Mouse (Mus musculus) T-cell, adult 2 months (primary cell): ENCODE data around the gene Hpse2.

Experiments used
- DNase-seq: peaks from one replicate; pipeline ENCODE4 v3.0.0; 2022; ENCODE audit warnings: low spot score

Gene Hpse2

DNA sequence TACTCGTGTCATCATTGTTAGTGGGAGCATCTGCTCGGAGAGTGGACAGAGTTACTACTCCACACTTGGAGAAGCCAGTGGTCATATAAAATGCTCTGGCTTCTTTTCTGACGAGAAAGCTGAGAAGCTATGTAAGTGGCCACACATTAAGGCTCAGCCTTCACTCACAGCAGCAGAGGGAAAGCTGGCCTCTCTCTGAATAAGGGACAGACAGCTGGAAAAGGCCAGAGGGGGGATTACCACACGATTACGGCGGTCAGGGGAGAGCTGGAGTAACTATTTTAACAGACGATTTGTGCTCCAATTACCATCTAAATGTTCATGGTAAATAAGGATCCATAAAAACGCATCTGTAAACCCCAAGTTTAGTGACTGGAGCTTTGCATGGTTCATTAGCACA is 232.1 kb downstream of the Hpse2 start:
- DNase-seq, result no peak

- DNase-seq, result no peak
These were observed 232.6 kb downstream of the Hpse2 start for GRCm38 (mm10) chr19:43155582-43155981.

DNA sequence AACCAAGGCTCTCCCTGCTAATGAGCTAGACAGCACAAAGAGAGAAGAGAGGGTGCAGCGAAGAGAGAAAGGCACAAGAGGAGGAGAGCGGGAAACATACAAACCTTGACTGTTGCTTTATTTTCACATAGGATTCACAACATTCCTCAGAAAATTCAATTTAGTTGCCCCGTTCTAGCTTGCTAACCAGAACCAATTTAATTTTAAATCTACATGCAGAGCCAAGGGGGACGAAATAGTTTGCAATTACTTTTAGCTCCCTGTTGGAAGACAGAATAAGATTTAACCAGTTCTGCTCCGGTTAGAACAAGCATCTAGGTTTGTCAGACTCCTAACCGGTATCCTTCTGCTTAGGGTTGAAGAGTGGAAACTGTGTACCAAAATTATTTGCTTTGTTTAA is 240.3 kb downstream of the Hpse2 start:
- DNase-seq, result no peak

DNA sequence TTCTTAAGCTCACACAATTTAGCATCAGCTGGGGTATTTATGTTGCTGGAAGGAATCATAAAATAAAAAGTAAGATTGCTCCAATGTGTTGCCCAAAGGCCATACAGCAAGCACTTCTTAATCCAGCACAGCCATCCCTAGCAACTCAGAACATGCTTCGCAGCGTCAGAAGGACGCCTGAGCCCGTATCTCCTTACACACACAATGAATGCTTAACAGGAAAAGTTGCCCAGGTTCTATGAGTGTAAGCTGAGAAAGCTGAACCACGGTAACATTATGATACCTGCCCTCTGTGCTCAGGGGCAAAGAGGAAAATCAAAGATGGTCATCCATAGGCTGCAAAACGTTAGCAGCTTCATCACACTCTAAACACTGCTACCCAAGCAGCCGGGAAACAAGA is 241.3 kb downstream of the Hpse2 start:
- DNase-seq, result no peak

DNA sequence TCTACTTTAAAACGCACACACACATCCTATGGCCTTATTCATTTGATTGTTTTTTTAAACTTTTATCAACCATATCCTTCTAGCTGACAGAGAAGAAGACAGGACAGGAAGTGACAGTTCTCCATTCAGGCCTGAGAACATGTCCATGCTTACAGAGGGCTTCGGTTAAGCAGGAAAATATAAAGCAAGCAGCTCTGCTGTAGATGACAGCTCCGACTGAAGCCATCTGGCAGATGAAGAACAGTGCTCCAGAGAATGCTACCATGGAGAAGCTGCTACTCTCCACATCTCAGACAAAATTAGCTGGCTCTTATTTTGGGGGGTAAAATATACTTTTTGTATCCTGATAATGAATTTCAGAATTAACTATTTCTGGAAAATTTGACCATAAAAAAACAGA is 246.5 kb downstream of the Hpse2 start:
- no peak for DNase-seq

GRCm38 (mm10) chr19:43109796-43110195 is 278.4 kb downstream of the Hpse2 start:
- no peak for DNase-seq

- no peak for DNase-seq
These were observed 291.2 kb downstream of the Hpse2 start for GRCm38 (mm10) chr19:43096915-43097314.

DNA sequence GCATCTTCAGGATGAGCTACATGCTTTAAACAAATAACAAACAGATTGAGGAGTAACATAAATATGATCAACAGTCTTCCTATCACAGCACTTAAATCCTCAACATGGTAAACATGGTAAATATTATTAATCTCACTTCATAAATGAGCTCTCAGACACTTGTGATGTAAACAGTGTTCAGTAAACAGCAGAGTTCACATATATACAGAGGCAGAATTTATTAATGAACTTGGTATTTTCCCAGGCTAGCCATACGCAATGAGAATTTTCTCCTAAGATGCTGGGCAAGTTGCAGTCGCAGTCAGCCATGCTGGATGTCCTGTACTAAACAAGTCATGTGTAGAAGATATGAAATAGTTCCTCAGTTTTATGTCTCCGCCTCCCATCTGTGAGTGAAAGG is 300.9 kb downstream of the Hpse2 start:
- no peak for DNase-seq

DNA sequence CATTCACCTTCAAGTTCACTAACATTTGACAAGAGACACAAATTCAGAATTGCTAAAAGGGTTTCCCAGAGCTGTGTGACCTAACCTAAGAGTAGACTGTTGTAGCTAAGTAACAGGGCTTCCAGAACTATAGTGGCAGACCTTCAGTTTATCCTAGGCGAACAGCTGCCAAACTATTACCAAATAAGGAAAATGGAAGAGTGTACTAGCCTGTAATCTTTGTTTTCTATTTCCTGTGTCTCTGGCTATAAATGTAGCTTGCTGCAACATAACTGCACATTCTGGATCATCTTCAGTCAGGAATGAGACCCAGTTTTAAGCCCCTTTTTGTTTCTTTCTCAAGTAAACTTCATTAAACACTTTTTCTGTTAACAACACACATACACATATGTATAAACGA is 324.0 kb downstream of the Hpse2 start:
- no peak for DNase-seq

DNA sequence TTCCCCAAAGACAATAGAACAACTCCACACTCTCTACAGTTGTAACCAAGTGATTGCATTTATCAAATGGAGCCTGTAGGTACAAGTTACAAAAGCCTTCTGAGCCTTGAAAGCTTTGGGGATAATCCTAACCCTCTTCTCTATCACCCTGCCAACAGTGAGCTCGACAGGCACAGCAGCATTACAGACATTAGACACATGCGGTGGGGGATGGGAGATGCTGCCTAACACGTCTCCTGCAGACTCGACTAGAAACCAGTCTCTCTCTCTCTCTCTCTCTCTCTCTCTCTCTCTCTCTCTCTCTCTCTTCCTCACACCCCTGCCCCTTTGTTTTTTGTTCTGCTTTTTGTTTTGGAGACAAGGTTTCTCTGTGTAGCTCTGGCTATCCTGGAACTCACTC is 343.6 kb downstream of the Hpse2 start:
- DNase-seq, result no peak

- no peak for DNase-seq
These were observed 345.4 kb downstream of the Hpse2 start for GRCm38 (mm10) chr19:43042721-43043120.

- no peak for DNase-seq
These were observed 345.9 kb downstream of the Hpse2 start for GRCm38 (mm10) chr19:43042211-43042610.

DNA sequence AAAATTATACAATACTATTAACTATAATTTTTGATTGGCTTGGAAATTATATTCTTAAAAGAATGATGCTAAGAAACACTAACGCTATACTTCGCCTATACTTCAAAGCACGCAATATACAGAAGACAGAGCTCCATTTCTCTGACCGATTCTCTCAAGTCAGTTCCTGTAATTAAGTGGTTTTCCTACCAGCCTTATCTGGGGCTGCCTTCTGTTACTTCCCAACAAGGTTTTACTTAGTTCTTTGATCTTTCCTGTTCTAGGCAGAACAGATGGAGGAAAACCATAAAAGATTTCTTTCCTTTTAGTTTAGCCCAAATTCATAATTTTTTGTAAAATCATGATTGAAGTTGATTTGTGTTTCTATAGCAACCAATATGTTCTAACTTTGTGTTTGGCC is 351.8 kb downstream of the Hpse2 start:
- no peak for DNase-seq

DNA sequence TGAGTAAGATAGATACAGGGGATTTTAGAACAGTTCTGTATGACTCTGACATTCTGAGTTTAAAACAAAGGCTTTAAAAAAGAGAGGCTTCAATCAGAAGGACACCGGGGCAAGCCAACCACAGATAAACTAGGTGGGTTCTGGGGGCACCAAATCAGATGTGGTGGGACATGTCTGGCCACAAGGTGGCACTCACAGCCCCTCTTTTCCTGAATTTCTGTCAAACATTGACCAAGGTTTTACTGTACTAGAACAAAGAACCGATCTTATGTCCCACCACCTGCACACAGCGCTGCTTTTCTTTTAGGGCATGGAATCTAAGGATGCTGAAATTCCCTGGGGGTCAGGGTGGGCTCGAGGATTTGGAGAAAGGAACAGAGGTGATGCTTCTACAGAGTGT is 360.9 kb downstream of the Hpse2 start:
- DNase-seq, result no peak

GRCm38 (mm10) chr19:43022611-43023173 is 365.5 kb downstream of the Hpse2 start:
- DNase-seq, result no peak

GRCm38 (mm10) chr19:43018792-43019191 is 369.4 kb downstream of the Hpse2 start:
- no peak for DNase-seq

DNA sequence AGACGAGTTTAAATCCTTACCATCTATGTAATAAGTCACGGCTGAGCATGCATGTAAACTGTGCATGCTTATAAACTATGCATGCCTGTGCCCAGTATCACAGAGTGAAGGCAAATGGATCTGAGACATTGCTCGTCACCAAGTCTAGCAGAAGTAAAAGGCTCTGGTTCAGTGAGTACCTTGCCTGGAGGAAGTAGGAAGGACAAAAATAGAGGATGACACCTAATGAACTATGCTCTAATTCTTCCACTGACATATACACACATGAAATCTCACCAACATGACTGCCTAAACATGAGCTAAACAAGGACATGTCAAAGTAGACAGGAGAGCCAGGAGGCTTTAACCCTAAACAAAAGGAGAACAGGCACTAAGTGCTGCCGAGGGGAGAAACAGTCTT is 391.7 kb downstream of the Hpse2 start:
- no peak for DNase-seq

DNA sequence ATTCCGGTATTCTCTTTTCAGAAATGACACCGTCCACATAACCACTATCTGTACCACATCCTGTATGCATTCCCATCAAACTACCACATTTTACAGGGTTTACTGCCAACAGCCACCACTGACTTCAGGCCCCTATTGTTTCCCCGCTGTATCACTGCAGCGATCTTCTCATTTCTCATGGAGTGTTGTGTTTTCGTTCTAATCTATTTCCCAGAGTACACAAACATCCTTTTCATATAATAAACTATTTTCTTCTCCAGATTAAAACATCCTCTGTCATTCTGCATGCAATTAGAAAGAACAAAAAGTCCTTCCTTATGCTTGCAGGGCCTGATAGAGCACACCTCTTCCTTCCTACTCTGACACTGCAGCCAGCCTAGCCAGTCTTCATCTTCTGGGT is 399.3 kb downstream of the Hpse2 start:
- DNase-seq, result no peak

- no peak for DNase-seq
These were observed 401.8 kb downstream of the Hpse2 start for GRCm38 (mm10) chr19:42986315-42986701.

- DNase-seq, result no peak
These were observed 402.5 kb downstream of the Hpse2 start for GRCm38 (mm10) chr19:42985372-42986314.

DNA sequence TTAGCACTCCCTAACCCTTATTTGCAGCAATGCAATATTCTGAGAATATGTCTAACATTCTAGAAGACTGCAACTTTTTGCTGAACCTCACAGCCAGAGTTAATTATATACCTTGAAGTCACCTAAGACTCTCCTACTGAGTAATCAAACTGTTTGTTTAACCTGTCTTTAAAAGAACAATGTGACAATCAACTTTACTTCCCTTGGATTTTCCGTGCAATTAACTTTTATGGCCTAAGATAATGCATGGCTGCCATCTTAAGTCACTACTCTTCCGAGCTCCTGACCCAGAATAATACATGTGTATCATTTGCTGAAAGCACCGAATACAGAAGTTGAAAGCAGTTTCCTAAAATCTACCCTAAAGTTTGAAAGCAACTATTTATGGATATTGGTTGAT is 407.6 kb downstream of the Hpse2 start:
- DNase-seq, result no peak

GRCm38 (mm10) chr19:42977938-42978337 is 410.2 kb downstream of the Hpse2 start:
- no peak for DNase-seq

- no peak for DNase-seq
These were observed 414.4 kb downstream of the Hpse2 start for GRCm38 (mm10) chr19:42973740-42974139.

DNA sequence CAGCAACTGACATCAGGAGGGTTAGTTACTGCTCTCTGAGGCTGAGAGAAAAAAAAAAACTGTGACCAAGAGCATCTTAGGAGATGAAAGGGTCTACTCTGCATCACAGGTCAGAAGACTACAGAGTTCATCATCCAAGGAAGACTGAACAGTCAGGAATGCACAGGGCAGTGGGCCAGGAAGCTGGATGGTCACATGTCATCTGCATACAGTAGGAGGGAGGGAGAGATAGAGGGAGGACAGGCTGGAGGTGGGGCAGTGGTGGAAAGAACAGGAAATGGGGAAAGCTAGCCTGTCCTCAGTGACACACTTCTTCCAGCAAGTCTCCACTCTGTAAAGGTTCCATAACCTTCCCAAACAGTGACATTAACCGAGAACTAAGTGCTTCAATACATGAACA is 423.0 kb downstream of the Hpse2 start:
- no peak for DNase-seq
